18 mouse cellular contexts compared by ENCODE assay signal in the genomic region with DNA sequence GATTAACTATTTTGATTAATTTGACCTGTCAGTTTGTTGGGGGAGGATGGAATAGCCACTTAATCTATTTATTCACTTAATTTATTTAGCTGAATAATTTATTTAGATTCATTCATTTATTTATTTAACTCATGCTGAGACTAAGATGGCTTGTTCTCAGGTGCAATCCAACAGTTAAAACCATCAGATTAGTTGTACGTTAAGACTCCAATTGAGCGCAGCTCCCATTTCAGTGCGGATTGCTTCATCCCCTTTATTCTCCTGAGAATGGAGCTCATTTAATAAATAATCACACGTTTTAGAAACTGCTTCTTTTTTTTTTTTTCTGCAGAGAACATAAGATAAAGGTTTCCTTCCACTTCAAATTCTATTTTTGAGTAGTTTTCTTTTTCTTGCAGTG.
DNase-seq lines count a peak whose midpoint lies in the region; ATAC-seq and TF ChIP-seq lines count a peak whose summit lies in the region.
"Had no signal": no experiment of that assay in that cellular context is flagged by ENCODE, and none has a peak within 500 bp of the region (broad histone marks: within the 10 kb centered on the region; RNA-seq: fewer than 3 reads in every experiment).

No protein-coding gene starts in this region.

- 42% methylated on average over 4 of the region's 4 CpGs for WGBS in forebrain, embryonic 11.5 days
- WGBS in forebrain, embryonic 10.5 days, result 54% methylated on average over 4 of the region's 4 CpGs
- 6% methylated on average over 4 of the region's 4 CpGs for WGBS in forebrain, embryonic 16.5 days
- 19% methylated on average over 4 of the region's 4 CpGs for WGBS in hindbrain, postnatal 0 days
- 17% methylated on average over 4 of the region's 4 CpGs for WGBS in neural tube, embryonic 12.5 days

- H3K27ac ChIP-seq in forebrain, embryonic 11.5 days (ENCODE audit: low read depth, low read length), result no peak overlapping the region
- H3K27ac ChIP-seq in forebrain, embryonic 10.5 days, result no peak overlapping the region
- no peak overlapping the region for H3K27ac ChIP-seq in forebrain, embryonic 16.5 days (ENCODE audit: low read length)
- H3K27ac ChIP-seq in hindbrain, postnatal 0 days, result peak overlapping the region; percentile 81
- peak overlapping the region; percentile 74; the same call in 1 of the 2 replicates for H3K27ac ChIP-seq in neural tube, embryonic 12.5 days
- H3K27ac ChIP-seq: embryonic facial prominence, embryonic 12.5 days; heart, embryonic 15.5 days; kidney, embryonic 15.5 days; layer of hippocampus, adult 2 months; liver, embryonic 13.5 days had no signal

- TF ChIP-seq CTCF in hindbrain, postnatal 0 days (IDR thresholded peaks at IDR 0.05; ENCODE audit: low read depth), result no peak

- peaks cover 6% of the 10 kb centered on the region; the same call in 1 of the 2 replicates for H3K4me1 ChIP-seq in forebrain, embryonic 11.5 days (replicated peaks; ENCODE audit: control insufficient read depth, insufficient read depth, low read length)
- peaks cover 14% of the 10 kb centered on the region for H3K4me1 ChIP-seq in forebrain, embryonic 10.5 days
- peaks cover 8% of the 10 kb centered on the region for H3K4me1 ChIP-seq in forebrain, embryonic 16.5 days (replicated peaks; ENCODE audit: control insufficient read depth, insufficient read depth, low read length)
- no peaks in the 10 kb centered on the region for H3K4me1 ChIP-seq in hindbrain, postnatal 0 days (ENCODE audit: insufficient read depth, low read length)
- peaks cover 13% of the 10 kb centered on the region for H3K4me1 ChIP-seq in neural tube, embryonic 12.5 days
- H3K4me1 ChIP-seq: liver, embryonic 13.5 days had no signal

- DNase-seq in forebrain, embryonic 11.5 days (ENCODE audit: low spot score), result no peak
- DNase-seq in forebrain, embryonic 10.5 days (ENCODE audit: extremely low spot score, low spot score), result no peak
- peak; percentile 44 for DNase-seq in hindbrain, postnatal 0 days (ENCODE audit: low spot score)
- no peak for DNase-seq in lung, postnatal 25 days (ENCODE audit: low spot score)
- DNase-seq in kidney, postnatal 36 days, result no peak
- DNase-seq in gastrocnemius, adult 8-10 months (ENCODE audit: low spot score in 2 of 2), result no peak
- DNase-seq: gastrocnemius, postnatal 36 days; liver, embryonic 13.5 days; thymus, postnatal 36 days had no signal

- H3K4me2 ChIP-seq in forebrain, embryonic 11.5 days (ENCODE audit: low read depth, low read length, severe bottlenecking), result no peak overlapping the region
- peak overlapping the region; percentile 42 for H3K4me2 ChIP-seq in forebrain, embryonic 16.5 days (ENCODE audit: low read length)
- H3K4me2 ChIP-seq in hindbrain, postnatal 0 days (ENCODE audit: low read depth, low read length), result peak overlapping the region; percentile 52
- H3K4me2 ChIP-seq in neural tube, embryonic 12.5 days (replicated peaks), result peak overlapping the region; percentile 48; the same call in 1 of the 2 replicates
- H3K4me2 ChIP-seq: liver, embryonic 13.5 days had no signal

- H3K9ac ChIP-seq in forebrain, embryonic 11.5 days (ENCODE audit: low read length), result no peak overlapping the region
- H3K9ac ChIP-seq in forebrain, embryonic 16.5 days (replicated peaks; ENCODE audit: low read depth, low read length), result no peak overlapping the region
- H3K9ac ChIP-seq in hindbrain, postnatal 0 days (replicated peaks; ENCODE audit: low read length), result no peak overlapping the region
- no peak overlapping the region for H3K9ac ChIP-seq in neural tube, embryonic 12.5 days
- H3K9ac ChIP-seq: embryonic facial prominence, embryonic 12.5 days; heart, embryonic 15.5 days; kidney, embryonic 15.5 days; liver, embryonic 13.5 days had no signal

- no peaks in the 10 kb centered on the region for H3K36me3 ChIP-seq in forebrain, embryonic 11.5 days (ENCODE audit: control insufficient read depth, insufficient read depth, low read length)
- no peaks in the 10 kb centered on the region for H3K36me3 ChIP-seq in forebrain, embryonic 10.5 days (replicated peaks)
- no peaks in the 10 kb centered on the region for H3K36me3 ChIP-seq in forebrain, embryonic 16.5 days (ENCODE audit: control insufficient read depth, insufficient read depth)
- no peaks in the 10 kb centered on the region for H3K36me3 ChIP-seq in hindbrain, postnatal 0 days (ENCODE audit: insufficient read depth, low read length)
- no peaks in the 10 kb centered on the region for H3K36me3 ChIP-seq in neural tube, embryonic 12.5 days
- H3K36me3 ChIP-seq: embryonic facial prominence, embryonic 12.5 days; heart, embryonic 15.5 days; kidney, embryonic 15.5 days; liver, embryonic 13.5 days had no signal

- H3K4me3 ChIP-seq in forebrain, embryonic 11.5 days (ENCODE audit: low read depth, low read length), result no peak overlapping the region
- H3K4me3 ChIP-seq in forebrain, embryonic 10.5 days, result no peak overlapping the region
- no peak overlapping the region for H3K4me3 ChIP-seq in forebrain, embryonic 16.5 days (replicated peaks; ENCODE audit: low read length)
- H3K4me3 ChIP-seq in hindbrain, postnatal 0 days (ENCODE audit: low read length), result no peak overlapping the region
- H3K4me3 ChIP-seq in neural tube, embryonic 12.5 days, result no peak overlapping the region
- H3K4me3 ChIP-seq: embryonic facial prominence, embryonic 12.5 days; kidney, embryonic 15.5 days; layer of hippocampus, adult 2 months; liver, embryonic 13.5 days; megakaryocyte, embryonic 14.5 days had no signal

- no peaks in the 10 kb centered on the region for H3K9me3 ChIP-seq in forebrain, embryonic 11.5 days (ENCODE audit: control insufficient read depth, low read length)
- H3K9me3 ChIP-seq in forebrain, embryonic 10.5 days, result no peaks in the 10 kb centered on the region
- H3K9me3 ChIP-seq in forebrain, embryonic 16.5 days (ENCODE audit: control insufficient read depth, low read length), result no peaks in the 10 kb centered on the region
- H3K9me3 ChIP-seq in hindbrain, postnatal 0 days (ENCODE audit: low read length), result no peaks in the 10 kb centered on the region
- H3K9me3 ChIP-seq in neural tube, embryonic 12.5 days, result no peaks in the 10 kb centered on the region
- H3K9me3 ChIP-seq: embryonic facial prominence, embryonic 12.5 days; heart, embryonic 15.5 days; kidney, embryonic 15.5 days; liver, embryonic 13.5 days had no signal

- H3K27me3 ChIP-seq in forebrain, embryonic 11.5 days (ENCODE audit: control insufficient read depth, insufficient read depth, low read length), result no peaks in the 10 kb centered on the region
- no peaks in the 10 kb centered on the region for H3K27me3 ChIP-seq in forebrain, embryonic 10.5 days (ENCODE audit: poor library complexity, severe bottlenecking)
- H3K27me3 ChIP-seq in forebrain, embryonic 16.5 days (replicated peaks; ENCODE audit: control insufficient read depth, insufficient read depth, low read length), result no peaks in the 10 kb centered on the region
- no peaks in the 10 kb centered on the region for H3K27me3 ChIP-seq in hindbrain, postnatal 0 days (ENCODE audit: insufficient read depth, low read length)
- no peaks in the 10 kb centered on the region for H3K27me3 ChIP-seq in neural tube, embryonic 12.5 days (replicated peaks)
- H3K27me3 ChIP-seq: CH12.LX; embryonic facial prominence, embryonic 12.5 days; heart, embryonic 15.5 days; kidney, embryonic 15.5 days; liver, embryonic 13.5 days; megakaryocyte, embryonic 14.5 days had no signal

- 0 out of 2 replicates have a peak, but pooled peaks have one; percentile 39 for ATAC-seq in forebrain, embryonic 11.5 days (replicated peaks; ENCODE audit: low FRiP score)
- ATAC-seq in forebrain, embryonic 16.5 days, result 0 out of 2 replicates have a peak, but pooled peaks have one; percentile 43
- peak; percentile 22; the same call in 1 of the 2 replicates for ATAC-seq in hindbrain, postnatal 0 days
- peak; percentile 57 for ATAC-seq in neural tube, embryonic 12.5 days (ENCODE audit: low FRiP score, low read depth)
- ATAC-seq: activated CD4-positive, CD25-positive, alpha-beta regulatory T cell, adult 4 months had no signal

Comparison
In these comparisons a context has a peak if more than half of its experiments do, and no peak if none do; other contexts are left out.
1. H3K27ac ChIP-seq: peak in hindbrain, postnatal 0 days (single experiment) and neural tube, embryonic 12.5 days (single experiment); none in forebrain, embryonic 11.5 days (single experiment), forebrain, embryonic 10.5 days (single experiment) and forebrain, embryonic 16.5 days (single experiment).
2. Peak in every context shown above with its lines, with median percentiles within 50 percentile points of each other: ATAC-seq.